Mouse (Mus musculus) lung, adult 18-20 months (tissue): ENCODE results near the gene Krt88.

Experiments
- DNase-seq, 2 experiments: peaks; one replicate each; pipeline ENCODE4 v3.0.0; 2022; ENCODE audit warnings: mixed read lengths in 2 of 2

Krt88 gene

GRCm38 (mm10) chr15:101447444-101447843 lies at the start of gene Krt88:
Gene Krt88 (plus strand): TSS chr15:101447744.
- no peak for DNase-seq

GRCm38 (mm10) chr15:101398269-101398668 lies 49.3 kb upstream of the Krt88 start:
- peak; percentile 84 to 89 for DNase-seq

GRCm38 (mm10) chr15:101410775-101411174 lies 36.8 kb upstream of the Krt88 start, which contains the start of gene Krt7:
Gene Krt7 (plus strand): TSS chr15:101411043.
- DNase-seq = peak; percentile 83 to 89

- peak; percentile 90 to 93 for DNase-seq
Observed at GRCm38 (mm10) chr15:101412188-101412587, 35.4 kb upstream of the Krt88 start.

GRCm38 (mm10) chr15:101413916-101414635 lies 33.5 kb upstream of the Krt88 start:
- no peak for DNase-seq

- DNase-seq = peak in 1 of 2 experiments; percentile 28
Observed at GRCm38 (mm10) chr15:101414807-101415565, 32.6 kb upstream of the Krt88 start.

- DNase-seq = no peak
Observed at GRCm38 (mm10) chr15:101418950-101419349, 28.6 kb upstream of the Krt88 start.

- no peak for DNase-seq
Observed at GRCm38 (mm10) chr15:101420903-101421302, 26.6 kb upstream of the Krt88 start.

GRCm38 (mm10) chr15:101424914-101425313 lies 22.6 kb upstream of the Krt88 start:
- DNase-seq = peak; percentile 69 to 81

GRCm38 (mm10) chr15:101436611-101437010 lies 10.9 kb upstream of the Krt88 start:
- peak in 1 of 2 experiments; percentile 47 for DNase-seq

- DNase-seq = no peak
Observed at GRCm38 (mm10) chr15:101438555-101438954, 9.0 kb upstream of the Krt88 start, which contains the start of gene Krt87. Gene Krt87 (minus strand): TSS chr15:101438804.

- DNase-seq = no peak
Observed at GRCm38 (mm10) chr15:101440837-101441236, 6.7 kb upstream of the Krt88 start.

- no peak for DNase-seq
Observed at GRCm38 (mm10) chr15:101446572-101446971, 972 bp upstream of the Krt88 start.

- peak; percentile 86 to 90 for DNase-seq
Observed at GRCm38 (mm10) chr15:101453093-101453736, 5.7 kb downstream of the Krt88 start.

- DNase-seq = peak in 1 of 2 experiments; percentile 41
Observed at GRCm38 (mm10) chr15:101454774-101455173, 7.2 kb downstream of the Krt88 start.

- DNase-seq = no peak
Observed at GRCm38 (mm10) chr15:101455292-101455691, 7.7 kb downstream of the Krt88 start.

- no peak for DNase-seq
Observed at GRCm38 (mm10) chr15:101455891-101456290, 8.3 kb downstream of the Krt88 start.

- peak in 1 of 2 experiments; percentile 17 for DNase-seq
Observed at GRCm38 (mm10) chr15:101458361-101458930, 10.9 kb downstream of the Krt88 start.

GRCm38 (mm10) chr15:101459283-101459682 lies 11.7 kb downstream of the Krt88 start:
- no peak for DNase-seq

- DNase-seq = no peak
Observed at GRCm38 (mm10) chr15:101463651-101464050, 16.1 kb downstream of the Krt88 start, which contains the start of gene Krt81. Gene Krt81 (minus strand): TSS chr15:101463751.

GRCm38 (mm10) chr15:101469093-101469492 lies 21.5 kb downstream of the Krt88 start:
- no peak for DNase-seq

GRCm38 (mm10) chr15:101472952-101473528 lies 25.5 kb downstream of the Krt88 start, which contains the start of gene Krt86:
Gene Krt86 (plus strand): TSS chr15:101473478.
- DNase-seq = no peak
